In genomic region chr3:80913779-80914284, GRCm38 (mm10) we compare ENCODE assay signal across 8 mouse cellular contexts. TPM values are rescaled to one million over a fixed set of nuclear protein-coding genes. Genes with fewer than 3 reads are reported as not detected.
DNase-seq lines count a peak whose midpoint lies in the region; ATAC-seq and TF ChIP-seq lines count a peak whose summit lies in the region.
"Had no signal": no experiment of that assay in that cellular context is flagged by ENCODE, and none has a peak within 500 bp of the region (broad histone marks: within the 10 kb centered on the region; RNA-seq: fewer than 3 reads in every experiment).

No protein-coding gene starts in this region.

- peak overlapping the region; percentile 94 for H3K4me2 ChIP-seq in forebrain, embryonic 11.5 days (ENCODE audit: low read depth, low read length, severe bottlenecking)

- no peaks in the 10 kb centered on the region for H3K36me3 ChIP-seq in forebrain, embryonic 11.5 days (ENCODE audit: control insufficient read depth, insufficient read depth, low read length)
- no peaks in the 10 kb centered on the region for H3K36me3 ChIP-seq in limb, embryonic 10.5 days

- DNase-seq in lung, adult 2 months = no peak
- no peak for DNase-seq in lung, postnatal 14 days
- no peak for DNase-seq in forebrain, embryonic 11.5 days (ENCODE audit: low spot score)
- DNase-seq in limb, embryonic 10.5 days (ENCODE audit: low spot score) = no peak
- DNase-seq in adrenal gland, postnatal 36 days = no peak
- DNase-seq in frontal cortex, adult 2 months (ENCODE audit: extremely low spot score in 1 of 2, low spot score in 1 of 2) = no peak

- no peak for TF ChIP-seq CTCF in lung, adult 2 months (IDR thresholded peaks at IDR 0.05; ENCODE audit: insufficient read depth, low read length)
- TF ChIP-seq CTCF in olfactory bulb, adult 2 months (IDR thresholded peaks at IDR 0.05; ENCODE audit: insufficient read depth, low read depth, low read length) = no peak

- no peak overlapping the region for H3K27ac ChIP-seq in forebrain, embryonic 11.5 days (ENCODE audit: low read depth, low read length)
- peak overlapping the region; percentile 94 for H3K27ac ChIP-seq in limb, embryonic 10.5 days
- peak overlapping the region; percentile 57 for H3K27ac ChIP-seq in olfactory bulb, adult 2 months (ENCODE audit: insufficient read depth, low read depth, low read length)

- TF ChIP-seq POLR2A in lung, adult 2 months (IDR thresholded peaks at IDR 0.05; ENCODE audit: borderline replicate concordance, extremely low read depth, low read depth, low read length) = no peak
- TF ChIP-seq POLR2A in olfactory bulb, adult 2 months (IDR thresholded peaks at IDR 0.05; ENCODE audit: insufficient read depth, low read depth, low read length) = no peak

- WGBS in lung, adult 2 months = 20% methylated on average over 6 of the region's 6 CpGs
- WGBS in forebrain, embryonic 11.5 days = 25% methylated on average over 6 of the region's 6 CpGs
- 34% methylated on average over 6 of the region's 6 CpGs for WGBS in limb, embryonic 10.5 days
- WGBS in olfactory bulb, adult 2 months = 10% methylated on average over 6 of the region's 6 CpGs

- no peaks in the 10 kb centered on the region for H3K27me3 ChIP-seq in forebrain, embryonic 11.5 days (ENCODE audit: control insufficient read depth, insufficient read depth, low read length)
- no peaks in the 10 kb centered on the region for H3K27me3 ChIP-seq in limb, embryonic 10.5 days (ENCODE audit: low read depth, poor library complexity, severe bottlenecking)

- peak; percentile 39; the same call in 1 of the 2 replicates for ATAC-seq in forebrain, embryonic 11.5 days (replicated peaks; ENCODE audit: low FRiP score)

- H3K4me1 ChIP-seq in lung, adult 2 months (ENCODE audit: control insufficient read depth, insufficient read depth, low read length) = no peaks in the 10 kb centered on the region; the same call in 1 of the 2 replicates
- H3K4me1 ChIP-seq in forebrain, embryonic 11.5 days (replicated peaks; ENCODE audit: control insufficient read depth, insufficient read depth, low read length) = 0 out of 2 replicates have a peak, but pooled peaks cover 2% of the 10 kb centered on the region
- H3K4me1 ChIP-seq in limb, embryonic 10.5 days = no peaks in the 10 kb centered on the region
- H3K4me1 ChIP-seq in olfactory bulb, adult 2 months (ENCODE audit: control insufficient read depth, insufficient read depth, low read length) = no peaks in the 10 kb centered on the region

- H3K9me3 ChIP-seq in forebrain, embryonic 11.5 days (ENCODE audit: control insufficient read depth, low read length) = no peaks in the 10 kb centered on the region
- no peaks in the 10 kb centered on the region for H3K9me3 ChIP-seq in limb, embryonic 10.5 days (replicated peaks)

- peak overlapping the region; percentile 5 for H3K4me3 ChIP-seq in lung, adult 2 months (replicated peaks; ENCODE audit: extremely low read depth, low read depth, low read length)
- peak overlapping the region; percentile 67 for H3K4me3 ChIP-seq in forebrain, embryonic 11.5 days (ENCODE audit: low read depth, low read length)
- H3K4me3 ChIP-seq in limb, embryonic 10.5 days = peak overlapping the region; percentile 73
- H3K4me3 ChIP-seq in olfactory bulb, adult 2 months (ENCODE audit: insufficient read depth, low read depth, low read length) = peak overlapping the region; percentile 77

- H3K9ac ChIP-seq in forebrain, embryonic 11.5 days (ENCODE audit: low read length) = peak overlapping the region; percentile 88

RNA-seq across cellular contexts. Expression of gene Glrb, which starts 0.4 kb away (rescaled TPM):
- polyA plus RNA-seq in lung, adult 2 months (2012; rRNA removed) = 0.08 and 0.16 TPM in 2 replicates
- 10.9 and 11.0 TPM in 2 replicates for polyA plus RNA-seq in forebrain, embryonic 11.5 days (2014; fragmentation: Nextera tagmentation; extraction: Ambion mirVana)
- 14.2 and 23.2 TPM in 2 replicates for polyA plus RNA-seq in limb, embryonic 10.5 days (2016; fragmentation: Nextera tagmentation; extraction: Ambion mirVana)
- 278 TPM in 1 of 2 replicates, not detected in the other for polyA plus RNA-seq in olfactory bulb, adult 2 months (2012; ENCODE audit: insufficient read depth, insufficient read length, low replicate concordance, missing spikeins)
- total RNA-seq in adrenal gland, postnatal 36 days (2021) = 10 to 100 TPM; 10.2 to 11.5 TPM
- polyA plus RNA-seq in frontal cortex, adult 2 months (2012; rRNA removed) = 121 and 128 TPM in 2 replicates
- total RNA-seq: hematopoietic stem cell, adult 5-6 weeks had no signal

Comparison
In these comparisons a context has a peak if more than half of its experiments do, and no peak if none do; other contexts are left out.
1. H3K4me3 ChIP-seq: peak in every context shown above with its lines; median percentile 77 in olfactory bulb, adult 2 months; 73 in limb, embryonic 10.5 days; 67 in forebrain, embryonic 11.5 days; 5 in lung, adult 2 months.